Mouse (Mus musculus): ENCODE measurements around the gene Exoc4.

DNA sequence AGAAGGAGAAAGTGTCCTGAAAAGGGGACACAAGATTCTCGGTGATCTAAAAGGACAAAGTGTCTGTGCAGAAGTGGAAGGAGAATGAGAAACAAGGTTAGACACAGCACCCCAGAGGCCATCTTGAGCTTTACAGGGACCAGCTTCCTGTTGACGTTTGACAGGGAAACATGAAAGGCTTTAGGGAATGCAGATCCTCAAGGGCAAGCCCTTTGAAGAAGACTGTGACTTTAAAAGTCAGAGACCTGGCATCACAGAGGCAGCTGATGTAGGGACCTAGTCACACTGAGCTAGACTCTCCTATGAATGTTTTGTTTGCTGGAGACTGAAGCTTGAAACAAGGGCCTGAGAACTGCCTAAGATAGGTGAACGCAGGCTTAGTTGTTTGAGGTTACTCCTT lies 520.4 kb downstream of the Exoc4 start:
- TF ChIP-seq CTCF (IDR thresholded peaks at IDR 0.05), result no peak
- TF ChIP-seq EP300 (IDR thresholded peaks at IDR 0.05), result no peak

All from lung, postnatal 0 days (tissue).